Mouse (Mus musculus) myocyte (in vitro differentiated cells): ENCODE results near the gene Impdh1.

ENCODE experiments used
- CEBPB ChIP-seq: IDR thresholded peaks from 2 replicates; pipeline ENCODE4 v1.6.1; 2011; ENCODE audit warnings: mild to moderate bottlenecking, moderate library complexity; ENCODE audit not compliant: poor library complexity, insufficient read depth, severe bottlenecking
- E2F4 ChIP-seq: IDR thresholded peaks from one replicate; pipeline ENCODE4 v1.6.1; 2011; ENCODE audit warnings: mild to moderate bottlenecking, control low read depth, moderate library complexity; ENCODE audit not compliant: insufficient read depth
- MAX ChIP-seq: IDR thresholded peaks from one replicate; pipeline ENCODE4 v1.6.1; 2011; ENCODE audit warnings: low read depth, mild to moderate bottlenecking, control low read depth
- POLR2A ChIP-seq: IDR thresholded peaks from one replicate; pipeline ENCODE4 v1.6.1; 2011; ENCODE audit warnings: low read depth, mild to moderate bottlenecking, control low read depth, moderate library complexity; ENCODE audit not compliant: insufficient read length
- POLR2AphosphoS2 ChIP-seq: IDR thresholded peaks from one replicate; pipeline ENCODE4 v1.6.1; 2011; ENCODE audit warnings: low read depth, control low read depth; ENCODE audit not compliant: insufficient read length
- SRF ChIP-seq: IDR thresholded peaks from one replicate; pipeline ENCODE4 v1.6.1; 2011; ENCODE audit warnings: low read depth; ENCODE audit not compliant: control insufficient read depth, insufficient read length
- TCF12 ChIP-seq: IDR thresholded peaks from one replicate; pipeline ENCODE4 v1.6.1; 2011; ENCODE audit warnings: mild to moderate bottlenecking, control low read depth; ENCODE audit not compliant: poor library complexity, insufficient read depth, severe bottlenecking
- TCF3 ChIP-seq: IDR thresholded peaks from one replicate; pipeline ENCODE4 v1.6.1; 2011; ENCODE audit warnings: low read depth, control low read depth; ENCODE audit not compliant: insufficient read length
- USF1 ChIP-seq: IDR thresholded peaks from one replicate; pipeline ENCODE4 v1.6.1; 2011; ENCODE audit warnings: low read depth, mild to moderate bottlenecking, control low read depth, moderate library complexity

DNA sequence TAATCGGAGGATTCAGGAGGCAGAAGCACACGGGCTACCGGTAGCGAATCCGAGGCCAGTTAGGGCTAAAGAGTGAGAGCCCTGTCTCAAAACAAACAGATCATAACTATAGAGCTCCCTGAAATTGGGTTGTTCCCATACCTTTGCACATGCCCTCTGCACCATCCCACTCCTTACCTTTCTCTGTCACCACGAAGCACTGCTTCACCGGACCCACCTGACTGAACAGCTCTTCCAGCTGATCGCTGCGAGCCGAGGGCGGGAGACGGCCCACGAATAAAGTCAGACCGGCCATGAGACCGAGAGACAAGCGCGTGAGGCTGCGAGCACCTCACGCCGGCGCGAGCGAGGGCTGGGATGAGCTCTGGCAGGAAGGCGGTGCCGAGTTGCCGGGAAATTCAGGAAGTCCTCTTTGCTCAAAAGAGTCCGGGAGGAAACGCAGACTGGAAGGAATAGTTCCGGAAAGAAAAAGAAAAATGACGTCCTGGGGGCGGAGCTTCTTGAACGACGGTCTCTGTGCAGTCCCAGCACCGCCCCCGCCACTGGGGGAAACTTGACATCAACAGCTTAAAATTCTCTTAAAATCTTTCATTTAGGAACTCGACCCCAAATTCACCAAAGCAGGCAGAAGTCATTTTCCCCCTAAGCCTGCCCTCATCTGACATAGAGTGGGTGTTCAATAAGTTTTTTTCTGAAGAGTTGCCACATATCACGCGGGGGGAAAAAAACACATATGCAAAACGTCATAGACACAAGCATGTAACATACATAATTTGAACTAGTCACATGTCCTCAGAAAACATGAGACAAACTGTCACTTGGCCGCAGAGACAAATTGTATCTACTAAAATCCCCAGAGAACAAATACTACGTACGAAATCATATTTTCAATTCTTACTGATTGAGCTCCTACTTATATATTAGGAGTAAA, 51.6 kb downstream of the Impdh1 start, which contains the start of gene Rbm28:
- peak; percentile 98 for TF ChIP-seq POLR2A
- no peak for TF ChIP-seq USF1
- no peak for TF ChIP-seq CEBPB
- TF ChIP-seq MAX: peak; percentile 33
- TF ChIP-seq TCF12: no peak
- TF ChIP-seq TCF3: no peak
- TF ChIP-seq E2F4: no peak
- no peak for TF ChIP-seq SRF
- peak; percentile 98 for TF ChIP-seq POLR2AphosphoS2
